Mouse (Mus musculus): ENCODE data around the gene BC030867.
"Not testable (repeated sequence)": the region's sequence is repeated elsewhere in the genome, so short reads cannot be mapped to it uniquely, and the experiment has no call there.

Gene BC030867

DNA sequence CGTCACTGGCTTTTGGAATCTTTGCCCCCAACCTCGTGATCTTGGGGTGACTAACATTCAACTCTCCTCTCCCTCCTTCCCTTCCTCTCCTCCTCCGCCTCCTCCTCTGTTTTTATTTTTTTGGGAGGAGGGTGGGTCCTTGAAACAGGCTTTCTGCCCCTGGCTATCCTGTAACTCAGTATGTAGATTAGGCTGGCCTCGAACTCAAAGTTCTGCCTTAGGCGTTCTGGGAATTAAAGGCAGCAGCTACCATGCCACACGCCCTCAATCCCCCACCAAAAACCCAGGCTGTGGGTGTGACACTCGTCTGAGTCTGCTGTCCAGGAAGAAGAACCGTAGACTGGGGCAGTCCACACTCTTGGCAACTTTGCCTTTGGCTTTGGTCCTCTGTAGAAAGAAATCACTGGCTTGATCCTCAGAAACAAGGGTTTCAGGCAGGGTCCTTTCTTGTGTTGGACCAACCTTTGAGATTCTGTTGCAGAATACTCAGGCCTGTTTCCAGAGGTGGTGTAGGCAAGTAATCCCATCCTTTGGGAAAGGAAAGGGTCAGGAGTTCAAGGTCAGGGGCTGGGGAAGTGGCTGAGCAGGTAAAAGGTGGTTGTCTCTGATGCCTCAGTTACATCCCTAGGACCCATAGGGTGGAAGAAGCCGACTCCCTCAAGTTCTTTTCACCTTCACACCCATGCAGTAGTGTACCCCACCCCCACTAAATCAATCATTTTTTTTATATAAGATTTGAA lies 839 bp downstream of the BC030867 start:
- in situ Hi-C loops (cut with MboI, MseI): no loop called here

DNA sequence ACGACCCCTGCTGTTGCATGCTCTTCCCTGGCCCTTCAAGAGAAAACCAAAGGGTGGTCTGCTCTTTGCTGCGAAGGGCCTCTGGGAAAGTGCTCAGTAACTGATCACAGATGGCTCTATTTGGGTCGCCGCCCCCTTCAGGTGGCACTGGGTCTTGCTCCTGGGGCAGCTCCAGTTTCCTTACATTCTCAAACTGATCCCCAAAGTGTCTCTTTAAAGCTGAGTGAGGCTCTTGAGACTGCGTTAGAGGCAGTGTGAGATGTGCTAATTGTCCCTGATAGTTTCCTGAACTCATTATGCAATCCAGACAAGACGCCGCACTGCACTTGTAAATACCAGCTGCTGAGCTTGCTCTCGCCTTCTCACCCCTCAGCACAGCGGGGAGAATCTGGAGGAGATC lies 8.8 kb downstream of the BC030867 start:
- in situ Hi-C loops (cut with MboI, MseI): no loop called here

GRCm38 (mm10) chr11:102258095-102258494 lies 9.4 kb downstream of the BC030867 start:
- in situ Hi-C loops (cut with MboI, MseI): no loop called here

GRCm38 (mm10) chr11:102258521-102258920 lies 9.8 kb downstream of the BC030867 start:
- in situ Hi-C loops (cut with MboI, MseI): no loop called here

GRCm38 (mm10) chr11:102263211-102263610 lies 14.5 kb downstream of the BC030867 start:
- in situ Hi-C loops (cut with MboI, MseI): no loop called here

- in situ Hi-C loops (cut with MboI, MseI): no loop called here
Measured at GRCm38 (mm10) chr11:102265816-102266215, 17.1 kb downstream of the BC030867 start.

DNA sequence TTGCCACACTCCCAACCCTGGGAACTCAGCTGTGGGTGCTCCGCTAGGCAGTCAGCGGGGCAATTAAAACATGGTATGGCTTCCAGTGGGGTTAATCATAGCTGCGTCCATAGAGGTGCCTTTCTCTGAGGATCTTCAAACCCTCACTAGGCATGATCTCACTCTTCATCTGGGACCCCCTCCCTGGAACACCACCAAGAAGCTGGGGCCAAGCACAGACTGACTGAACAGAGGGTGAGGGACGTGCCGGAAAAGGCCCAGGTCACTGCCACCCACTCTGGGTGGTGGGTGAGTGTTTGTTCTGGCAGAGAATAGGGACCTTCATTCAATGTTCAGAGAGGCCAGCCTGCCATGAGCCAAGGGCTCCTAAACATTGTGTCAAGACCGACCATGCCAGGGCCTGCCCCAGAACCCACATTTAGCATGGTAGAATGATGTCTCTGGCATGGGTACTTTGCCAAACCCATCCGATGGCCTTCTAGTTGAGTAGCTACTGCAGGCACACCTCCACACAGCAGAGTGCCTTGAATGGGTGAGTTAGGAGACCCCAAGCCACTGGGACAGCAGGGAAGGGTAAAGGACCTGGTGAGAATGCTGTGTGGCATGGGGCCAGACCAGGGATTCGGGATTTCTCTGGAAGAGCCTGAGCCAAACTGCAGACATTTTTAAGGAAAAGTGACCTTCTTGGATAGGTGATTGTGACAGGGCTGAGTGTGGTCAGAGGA lies 18.1 kb downstream of the BC030867 start:
- in situ Hi-C loops (cut with MboI, MseI): no loop called here

- in situ Hi-C loops (cut with MboI, MseI): no loop called here
Measured at GRCm38 (mm10) chr11:102267480-102267879, 18.8 kb downstream of the BC030867 start.

- in situ Hi-C loops (cut with MboI, MseI): no loop called here
Measured at GRCm38 (mm10) chr11:102268520-102269244, 20.0 kb downstream of the BC030867 start, which contains the start of gene Asb16. Asb16 (plus strand) TSS chr11:102268743.

DNA sequence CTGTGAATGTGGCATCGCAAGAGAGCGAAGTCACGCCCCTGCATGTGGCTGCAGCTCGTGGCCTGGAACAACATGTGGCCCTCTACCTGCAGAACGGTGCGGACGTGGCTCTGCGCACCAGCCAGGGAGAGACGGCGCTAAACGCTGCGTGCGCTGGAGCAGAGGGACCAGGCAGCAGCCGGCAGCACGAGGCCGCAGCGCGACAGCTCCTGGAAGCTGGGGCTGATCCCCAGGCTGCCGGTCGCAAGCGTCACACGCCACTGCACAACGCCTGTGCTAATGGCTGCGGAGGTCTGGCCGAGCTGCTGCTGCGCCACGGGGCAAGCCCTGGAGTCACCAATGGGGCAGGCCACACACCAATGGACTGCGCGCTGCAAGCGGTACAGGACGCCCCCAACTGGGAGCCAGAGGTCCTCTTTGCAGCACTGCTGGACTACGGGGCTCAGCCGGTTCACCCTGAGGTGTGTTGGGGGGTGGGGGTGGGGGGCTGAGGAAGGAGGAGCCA lies 27.8 kb downstream of the BC030867 start:
- in situ Hi-C loops (cut with MboI, MseI): no loop called here

DNA sequence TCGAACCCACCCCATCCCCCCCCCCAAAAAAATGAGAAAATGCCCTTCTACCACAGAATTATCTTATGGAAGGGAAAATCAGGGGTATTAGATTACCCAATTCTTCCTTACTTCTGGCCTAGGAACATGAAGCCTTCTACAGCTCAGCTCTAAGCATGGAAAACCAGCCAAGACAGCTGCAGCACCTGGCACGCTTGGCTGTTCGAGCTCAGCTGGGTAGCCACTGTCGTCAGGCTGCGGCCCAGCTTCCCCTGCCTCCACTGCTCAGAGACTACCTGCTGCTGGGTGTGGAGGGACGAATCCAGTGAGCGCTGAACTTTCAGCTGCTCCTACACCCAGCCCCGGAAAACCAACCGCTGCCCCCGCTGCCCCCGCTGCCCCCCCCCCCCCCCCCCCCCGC lies 29.1 kb downstream of the BC030867 start:
- in situ Hi-C loops (cut with MboI, MseI): no loop called here

- in situ Hi-C loops (cut with MboI, MseI): no loop called here
Measured at GRCm38 (mm10) chr11:102279595-102279994, 30.9 kb downstream of the BC030867 start.

DNA sequence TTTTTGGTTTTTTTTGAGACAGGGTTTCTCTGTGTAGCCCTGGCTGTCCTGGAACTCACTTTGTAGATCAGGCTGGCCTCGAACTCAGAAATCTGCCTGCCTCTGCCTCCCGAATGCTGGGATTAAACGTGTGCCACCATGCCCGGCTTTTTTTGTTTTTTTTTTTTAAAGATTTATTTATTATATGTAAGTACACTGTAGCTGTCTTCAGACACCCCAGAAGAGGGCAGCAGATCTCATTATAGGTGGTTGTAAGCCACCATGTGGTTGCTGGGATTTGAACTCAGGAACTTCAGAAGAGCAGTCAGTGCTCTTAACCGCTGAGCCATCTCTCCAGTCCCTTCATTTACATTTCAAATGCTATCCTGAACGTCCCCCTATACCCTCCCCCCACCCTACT lies 31.6 kb downstream of the BC030867 start:
- in situ Hi-C loops (cut with MboI, MseI): not testable (repeated sequence)

- in situ Hi-C loops (cut with MboI, MseI): no loop called here
Measured at GRCm38 (mm10) chr11:102283922-102284321, 35.2 kb downstream of the BC030867 start.

GRCm38 (mm10) chr11:102284501-102285094 lies 35.9 kb downstream of the BC030867 start, which contains the start of gene Tmub2:
Tmub2 (plus strand) TSS chr11:102284931.
- in situ Hi-C loops (cut with MboI, MseI): no loop called here

GRCm38 (mm10) chr11:102285095-102285834 lies 36.6 kb downstream of the BC030867 start:
- in situ Hi-C loops (cut with MboI, MseI): no loop called here

DNA sequence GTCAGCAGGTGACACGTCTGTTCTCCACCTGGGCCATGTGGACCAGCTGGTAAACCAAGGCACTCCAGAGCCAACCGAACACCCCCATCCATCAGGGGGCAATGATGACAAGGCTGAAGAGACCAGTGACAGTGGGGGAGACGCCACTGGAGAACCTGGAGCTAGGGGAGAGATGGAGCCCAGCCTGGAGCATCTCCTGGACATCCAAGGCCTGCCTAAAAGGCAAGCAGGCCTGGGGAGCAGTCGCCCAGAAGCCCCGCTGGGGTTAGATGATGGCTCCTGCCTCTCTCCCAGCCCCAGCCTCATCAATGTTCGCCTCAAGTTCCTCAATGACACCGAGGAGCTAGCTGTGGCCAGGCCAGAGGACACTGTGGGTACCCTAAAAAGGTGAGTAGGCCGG lies 38.8 kb downstream of the BC030867 start:
- in situ Hi-C loops (cut with MboI, MseI): no loop called here

DNA sequence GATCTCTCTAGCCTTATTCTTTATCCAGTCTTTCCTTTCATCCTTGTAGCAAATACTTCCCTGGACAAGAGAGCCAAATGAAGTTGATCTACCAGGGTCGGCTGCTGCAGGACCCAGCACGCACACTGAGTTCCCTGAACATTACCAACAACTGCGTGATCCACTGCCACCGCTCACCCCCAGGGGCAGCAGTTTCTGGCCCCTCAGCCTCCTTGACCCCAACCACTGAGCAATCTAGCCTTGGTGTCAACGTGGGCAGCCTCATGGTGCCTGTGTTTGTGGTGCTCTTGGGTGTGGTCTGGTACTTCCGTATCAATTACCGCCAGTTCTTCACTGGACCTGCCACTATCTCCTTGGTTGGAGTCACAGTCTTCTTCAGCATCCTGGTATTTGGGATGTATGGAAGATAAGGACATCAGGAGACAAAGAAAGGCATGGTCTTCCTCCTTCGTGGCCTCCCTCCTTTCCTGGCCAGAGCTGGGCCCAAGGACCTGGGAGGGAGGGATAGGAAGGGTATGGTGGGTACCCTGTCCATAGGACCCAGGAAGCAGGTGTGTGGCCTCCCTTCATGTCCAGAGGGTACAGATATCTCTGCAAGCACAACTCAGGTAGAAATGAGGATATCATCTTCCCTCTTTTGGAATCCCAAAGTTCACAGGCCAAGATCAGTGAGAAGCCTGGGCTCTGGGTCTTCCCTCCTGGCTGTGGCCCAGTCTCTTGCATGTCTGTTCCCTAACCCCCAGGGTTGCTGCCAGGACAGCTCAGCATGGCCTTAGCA lies 39.5 kb downstream of the BC030867 start:
- in situ Hi-C loops (cut with MboI, MseI): no loop called here

- in situ Hi-C loops (cut with MboI, MseI): no loop called here
Measured at GRCm38 (mm10) chr11:102288913-102289312, 40.2 kb downstream of the BC030867 start.

DNA sequence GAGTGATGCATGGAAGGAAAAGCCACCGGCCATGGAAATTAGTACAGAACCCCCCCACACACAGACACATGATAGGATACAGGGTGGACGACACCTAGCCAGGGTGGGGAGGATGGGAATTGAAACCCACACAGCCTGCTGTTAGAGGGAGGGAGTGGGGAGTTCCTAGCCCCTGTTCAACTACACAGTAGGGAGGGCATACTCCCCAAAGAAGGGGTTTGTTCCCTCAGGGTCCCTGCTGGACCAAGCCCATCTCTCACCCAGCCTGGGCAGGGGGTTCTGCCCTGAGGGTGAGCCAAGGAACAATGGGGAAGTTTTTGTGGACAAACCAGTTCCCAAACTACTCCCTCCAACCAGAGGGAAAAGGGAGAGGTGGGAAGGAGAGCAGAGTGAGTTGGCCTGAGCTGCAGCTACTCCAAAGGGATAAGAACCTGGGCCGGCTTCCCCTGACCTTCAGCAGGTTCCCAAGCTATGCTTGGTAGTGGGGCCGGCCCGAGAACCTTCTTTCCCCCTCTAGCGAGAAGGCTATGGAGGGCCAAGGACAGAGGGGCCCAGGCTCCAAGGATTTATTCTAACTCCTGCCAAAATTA lies 40.9 kb downstream of the BC030867 start:
- in situ Hi-C loops (cut with MboI, MseI): loop anchor here in 1 of 2 experiments (10.0 kb wide), 2 partner anchors 115 to 145 kb away; partner anchors contain the start of genes Grn and Slc25a39

All from T-helper 17 cell (primary cell).